Mouse (Mus musculus) embryonic facial prominence, embryonic 15.5 days (tissue): Measurements from ENCODE around the gene Mrpl18. TPM values are rescaled to one million over a fixed set of nuclear protein-coding genes. Genes with fewer than 3 reads are reported as not detected.
"Not testable (repeated sequence)": the region's sequence is repeated elsewhere in the genome, so short reads cannot be mapped to it uniquely, and the experiment has no call there.

Source experiments
- ATAC-seq: fragments of 200-750 bp; cut with Nextera tagmentation; 2 replicates; pipeline ENCODE4 v1.8.0; 2017; ENCODE audit warnings: low read depth, moderate TSS enrichment; ENCODE audit not compliant: insufficient number of reproducible peaks, low FRiP score, low TSS enrichment
- H3K27ac ChIP-seq: fragments of 300-500 bp; sonication (generic); replicated peaks from 2 replicates; pipeline ENCODE4 v1.5.1; 2015; ENCODE audit warnings: mild to moderate bottlenecking, inconsistent platforms
- H3K27me3 ChIP-seq: fragments of 300-500 bp; sonication (generic); 2 replicates; pipeline ENCODE4 v1.6.1; 2015; ENCODE audit warnings: inconsistent platforms
- H3K36me3 ChIP-seq: fragments of 300-500 bp; sonication (generic); 2 replicates; pipeline ENCODE4 v1.6.1; 2015; ENCODE audit warnings: mild to moderate bottlenecking, inconsistent platforms
- H3K4me1 ChIP-seq: fragments of 300-500 bp; sonication (generic); 2 replicates; pipeline ENCODE4 v1.6.1; 2015; ENCODE audit warnings: inconsistent platforms
- H3K4me2 ChIP-seq: fragments of 300-500 bp; sonication (generic); replicated peaks from 2 replicates; pipeline ENCODE4 v1.6.1; 2015; ENCODE audit warnings: mild to moderate bottlenecking, inconsistent platforms
- H3K4me3 ChIP-seq: fragments of 300-500 bp; sonication (generic); replicated peaks from 2 replicates; pipeline ENCODE4 v1.5.1; 2015; ENCODE audit warnings: mild to moderate bottlenecking, inconsistent platforms
- H3K9ac ChIP-seq: fragments of 300-500 bp; sonication (generic); 2 replicates; pipeline ENCODE4 v1.6.1; 2015; ENCODE audit warnings: inconsistent platforms
- H3K9me3 ChIP-seq: fragments of 300-500 bp; sonication (generic); replicated peaks from 2 replicates; pipeline ENCODE4 v1.6.1; 2016; ENCODE audit warnings: inconsistent platforms
- WGBS: fragments of 180-500 bp; shearing (Covaris S2); methylation state at CpG from one replicate; pipeline ENCODE4 v1.1.7; 2015; 5-methylcytosine and 5-hydroxymethylcytosine counted together
- polyA plus RNA-seq: library from polyadenylated mRNA; unstranded; fragments of >200 nt; fragmentation: Nextera tagmentation; extraction: Ambion mirVana; gene quantifications from 2 replicates; pipeline ENCODE4 v1.2.1, GENCODE M21; 2015

The Mrpl18 gene
- polyA plus RNA-seq, 1 experiment from 2014 or later: 135 TPM

- no peak overlapping the region for H3K4me2 ChIP-seq
- ATAC-seq: no peak
- no peaks in the 10 kb centered on the region for H3K9me3 ChIP-seq
- no peak overlapping the region for H3K27ac ChIP-seq
- no peaks in the 10 kb centered on the region for H3K27me3 ChIP-seq
- peaks cover 6% of the 10 kb centered on the region for H3K36me3 ChIP-seq
- no peak overlapping the region for H3K9ac ChIP-seq
- H3K4me1 ChIP-seq: peaks cover 11% of the 10 kb centered on the region
- 44% methylated on average over 2 of the region's 2 CpGs for WGBS
- no peak overlapping the region for H3K4me3 ChIP-seq
Observed at GRCm38 (mm10) chr17:12938077-12938476, 21.9 kb upstream of the Mrpl18 start.

DNA sequence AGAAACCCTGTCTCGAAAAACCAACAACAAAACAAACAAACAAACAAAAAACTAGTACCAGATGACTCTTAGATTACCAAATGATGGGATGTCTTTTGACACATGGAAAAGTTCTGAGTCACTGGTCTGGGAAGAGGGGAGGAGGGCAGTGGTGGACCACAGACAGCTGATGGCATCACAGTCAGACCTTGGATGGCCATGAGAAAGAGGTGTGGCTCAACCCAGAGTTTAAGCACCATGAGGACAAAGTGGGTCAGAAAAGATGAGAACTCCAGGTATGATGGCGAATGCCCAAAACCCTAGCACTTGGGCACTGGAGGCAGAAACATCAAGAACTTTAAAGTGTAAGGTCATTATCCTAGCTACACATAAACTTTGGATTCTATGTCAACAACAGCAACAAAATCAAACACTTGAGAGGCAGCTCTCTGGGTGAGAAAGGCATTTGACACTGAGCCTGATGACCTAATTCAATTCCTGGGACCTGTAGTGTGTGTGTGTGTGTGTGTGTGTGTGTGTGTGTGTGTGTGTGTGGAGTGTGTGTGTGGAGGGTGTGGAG is 21.3 kb upstream of the Mrpl18 start:
- Histone ChIP-seq H3K4me2 (no peak overlapping the region), H3K36me3 (0 out of 2 replicates have a peak, but pooled peaks cover under 1% of the 10 kb centered on the region), H3K27ac (no peak overlapping the region), H3K9ac (no peak overlapping the region), H3K27me3 (no peaks in the 10 kb centered on the region), H3K4me1 (peaks cover 11% of the 10 kb centered on the region), H3K9me3 (no peaks in the 10 kb centered on the region), H3K4me3 (no peak overlapping the region)
- 81% methylated on average over 2 of the region's 2 CpGs for WGBS
- no peak for ATAC-seq

- H3K27me3 ChIP-seq: no peaks in the 10 kb centered on the region
- no peak overlapping the region for H3K4me2 ChIP-seq
- no peak for ATAC-seq
- H3K36me3 ChIP-seq: no peaks in the 10 kb centered on the region
- no peaks in the 10 kb centered on the region for H3K9me3 ChIP-seq
- WGBS: 57% methylated on average over 4 of the region's 4 CpGs
- no peak overlapping the region for H3K4me3 ChIP-seq
- H3K9ac ChIP-seq: no peak overlapping the region
- H3K27ac ChIP-seq: no peak overlapping the region
- peaks cover 7% of the 10 kb centered on the region for H3K4me1 ChIP-seq
Observed at GRCm38 (mm10) chr17:12935719-12936118, 19.6 kb upstream of the Mrpl18 start.

- not testable (repeated sequence) for H3K27me3 ChIP-seq, H3K4me1 ChIP-seq, H3K9ac ChIP-seq, H3K4me2 ChIP-seq, H3K36me3 ChIP-seq, ATAC-seq, H3K9me3 ChIP-seq, H3K4me3 ChIP-seq, H3K27ac ChIP-seq
- 86% methylated on average over 5 of the region's 5 CpGs for WGBS
Observed at GRCm38 (mm10) chr17:12931576-12931975, 15.4 kb upstream of the Mrpl18 start.

- H3K4me3 ChIP-seq: no peak overlapping the region
- no peak for ATAC-seq
- H3K9me3 ChIP-seq: no peaks in the 10 kb centered on the region
- WGBS: 86% methylated on average over 8 of the region's 8 CpGs
- no peak overlapping the region for H3K4me2 ChIP-seq
- H3K27ac ChIP-seq: no peak overlapping the region
- H3K4me1 ChIP-seq: no peaks in the 10 kb centered on the region
- no peaks in the 10 kb centered on the region for H3K27me3 ChIP-seq
- no peak overlapping the region for H3K9ac ChIP-seq
- peaks cover 50% of the 10 kb centered on the region for H3K36me3 ChIP-seq
Observed at GRCm38 (mm10) chr17:12925703-12926180, 9.6 kb upstream of the Mrpl18 start.

DNA sequence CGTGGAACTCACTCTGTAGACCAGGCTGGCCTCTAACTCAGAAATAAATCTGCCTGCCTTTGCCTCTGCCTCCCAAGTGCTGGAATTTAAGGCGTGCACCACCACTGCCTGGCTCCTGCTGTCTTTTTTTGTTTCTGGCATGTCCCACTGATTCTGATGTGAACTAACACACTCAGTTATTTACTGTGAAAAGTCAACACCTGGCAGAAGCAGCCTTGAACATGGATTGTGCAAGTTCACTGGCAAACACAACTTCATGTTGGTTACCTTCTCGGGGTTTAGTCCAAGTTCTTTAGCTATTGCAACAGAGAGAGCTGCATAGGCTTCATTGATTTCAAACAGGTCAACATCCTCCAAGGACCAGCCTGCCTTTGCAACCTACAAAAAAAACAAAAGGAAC is 8.9 kb upstream of the Mrpl18 start:
- Histone ChIP-seq H3K4me3 (no peak overlapping the region), H3K27ac (no peak overlapping the region), H3K9ac (no peak overlapping the region), H3K27me3 (no peaks in the 10 kb centered on the region), H3K4me1 (no peaks in the 10 kb centered on the region), H3K36me3 (peaks cover 57% of the 10 kb centered on the region), H3K9me3 (no peaks in the 10 kb centered on the region), H3K4me2 (no peak overlapping the region)
- 92% methylated on average over 3 of the region's 3 CpGs for WGBS
- no peak for ATAC-seq

DNA sequence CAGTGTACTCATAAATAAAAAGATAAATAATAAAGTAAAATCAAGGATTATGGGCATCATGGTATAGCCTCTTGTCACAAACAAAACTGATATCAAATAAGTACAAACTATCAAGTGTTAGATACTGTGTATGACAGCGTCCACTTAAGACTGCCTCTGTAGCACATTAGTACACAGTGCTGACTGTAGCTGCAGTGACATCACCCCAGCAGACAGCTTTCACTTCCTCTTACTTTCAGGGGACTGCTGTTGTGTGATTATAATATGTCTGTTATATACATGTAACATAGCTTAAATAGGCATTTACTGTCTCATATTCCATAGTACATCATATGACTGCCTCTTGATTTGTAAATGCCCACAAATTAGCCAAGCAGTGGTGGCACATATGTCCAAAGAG is 4.9 kb upstream of the Mrpl18 start:
- Histone ChIP-seq H3K4me2 (no peak overlapping the region), H3K27me3 (no peaks in the 10 kb centered on the region), H3K27ac (no peak overlapping the region), H3K4me1 (0 out of 2 replicates have a peak, but pooled peaks cover 3% of the 10 kb centered on the region), H3K36me3 (peaks cover 67% of the 10 kb centered on the region), H3K9ac (no peak overlapping the region), H3K9me3 (no peaks in the 10 kb centered on the region), H3K4me3 (no peak overlapping the region)
- ATAC-seq: no peak
- 97% methylated on average over 1 of the region's 1 CpGs for WGBS

DNA sequence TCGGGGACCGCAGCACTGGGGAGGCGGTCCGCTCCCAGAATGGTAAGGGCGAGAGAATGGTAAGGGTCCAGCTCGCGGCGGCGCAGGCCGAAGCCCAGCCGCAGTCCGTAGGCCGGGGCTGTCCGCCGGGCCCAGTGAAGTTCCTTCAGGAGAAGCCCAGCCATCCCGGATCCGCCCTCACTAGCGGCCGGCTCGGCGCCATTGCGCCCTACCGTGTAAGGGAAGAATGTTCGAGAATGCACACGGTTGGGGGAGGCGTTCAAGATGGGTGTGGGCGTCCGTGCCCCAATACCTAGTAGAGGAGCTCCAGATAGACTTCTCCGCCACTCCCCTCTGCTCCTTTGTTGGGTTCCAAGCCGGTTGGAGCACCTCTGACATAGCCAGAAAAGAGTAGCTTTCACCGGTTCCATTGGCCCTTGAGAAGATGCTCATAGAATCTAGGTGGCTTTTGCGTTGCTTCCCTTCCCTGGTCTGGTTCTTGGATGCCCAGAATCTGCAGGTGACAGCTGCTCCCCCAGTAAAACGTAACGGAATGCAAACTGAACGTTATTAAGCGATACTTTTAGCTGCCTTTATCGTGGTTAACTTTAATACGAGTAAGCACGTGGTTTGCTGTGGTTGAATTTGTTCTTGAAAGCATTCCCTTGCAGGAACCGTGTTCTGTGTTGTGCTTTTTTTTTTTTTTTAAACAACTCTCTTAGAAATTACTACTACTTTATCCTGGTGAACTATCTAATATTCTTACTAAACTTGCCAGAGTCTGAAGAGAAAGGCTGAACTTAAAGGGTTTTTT is 639 bp upstream of the Mrpl18 start:
- Histone ChIP-seq H3K4me3 (peak overlapping the region; percentile 93), H3K4me2 (peak overlapping the region; percentile 63), H3K27ac (peak overlapping the region; percentile 91), H3K4me1 (0 out of 2 replicates have a peak, but pooled peaks cover 3% of the 10 kb centered on the region), H3K27me3 (no peaks in the 10 kb centered on the region), H3K9ac (peak overlapping the region; percentile 96), H3K36me3 (peaks cover 49% of the 10 kb centered on the region), H3K9me3 (no peaks in the 10 kb centered on the region)
- peak; percentile 56 for ATAC-seq
- under 1% methylated on average over 40 of the region's 40 CpGs for WGBS

GRCm38 (mm10) chr17:12915488-12915880 is 661 bp downstream of the Mrpl18 start, which contains the start of gene Tcp1:
Tcp1 (plus strand) TSS chr17:12915701.
- peak within 1 kb of the TSS; percentile 91 for H3K27ac ChIP-seq
- under 1% methylated on average over 18 of the region's 18 CpGs for WGBS
- no peaks in the 10 kb centered on the region for H3K9me3 ChIP-seq
- H3K27me3 ChIP-seq: no peaks in the 10 kb centered on the region
- no peak for ATAC-seq
- peak within 1 kb of the TSS; percentile 96 for H3K9ac ChIP-seq
- peak within 1 kb of the TSS; percentile 83 for H3K4me2 ChIP-seq
- H3K4me1 ChIP-seq: 0 out of 2 replicates have a peak, but pooled peaks cover 3% of the 10 kb centered on the region
- H3K4me3 ChIP-seq: peak within 1 kb of the TSS; percentile 93
- H3K36me3 ChIP-seq: peaks cover 52% of the 10 kb centered on the region

DNA sequence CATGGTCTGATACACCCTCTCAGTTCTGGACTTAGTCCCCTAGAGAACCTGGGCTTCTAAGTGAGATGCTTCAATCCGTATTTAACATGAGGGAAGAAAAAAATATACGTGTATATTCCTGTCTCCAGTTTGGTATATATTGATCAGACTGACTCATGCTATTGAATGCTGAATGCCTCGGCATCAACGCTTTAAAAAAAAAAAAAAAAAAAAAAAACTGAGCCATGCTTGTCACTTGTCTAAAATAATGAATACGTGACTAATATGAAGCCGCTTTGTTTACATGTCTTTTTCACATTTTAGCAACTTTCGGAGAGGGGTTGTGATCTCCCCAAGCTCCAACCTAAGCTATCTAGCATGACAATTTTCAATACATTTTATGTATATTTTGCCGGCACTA is 5.8 kb downstream of the Mrpl18 start:
- 89% methylated on average over 8 of the region's 8 CpGs for WGBS

DNA sequence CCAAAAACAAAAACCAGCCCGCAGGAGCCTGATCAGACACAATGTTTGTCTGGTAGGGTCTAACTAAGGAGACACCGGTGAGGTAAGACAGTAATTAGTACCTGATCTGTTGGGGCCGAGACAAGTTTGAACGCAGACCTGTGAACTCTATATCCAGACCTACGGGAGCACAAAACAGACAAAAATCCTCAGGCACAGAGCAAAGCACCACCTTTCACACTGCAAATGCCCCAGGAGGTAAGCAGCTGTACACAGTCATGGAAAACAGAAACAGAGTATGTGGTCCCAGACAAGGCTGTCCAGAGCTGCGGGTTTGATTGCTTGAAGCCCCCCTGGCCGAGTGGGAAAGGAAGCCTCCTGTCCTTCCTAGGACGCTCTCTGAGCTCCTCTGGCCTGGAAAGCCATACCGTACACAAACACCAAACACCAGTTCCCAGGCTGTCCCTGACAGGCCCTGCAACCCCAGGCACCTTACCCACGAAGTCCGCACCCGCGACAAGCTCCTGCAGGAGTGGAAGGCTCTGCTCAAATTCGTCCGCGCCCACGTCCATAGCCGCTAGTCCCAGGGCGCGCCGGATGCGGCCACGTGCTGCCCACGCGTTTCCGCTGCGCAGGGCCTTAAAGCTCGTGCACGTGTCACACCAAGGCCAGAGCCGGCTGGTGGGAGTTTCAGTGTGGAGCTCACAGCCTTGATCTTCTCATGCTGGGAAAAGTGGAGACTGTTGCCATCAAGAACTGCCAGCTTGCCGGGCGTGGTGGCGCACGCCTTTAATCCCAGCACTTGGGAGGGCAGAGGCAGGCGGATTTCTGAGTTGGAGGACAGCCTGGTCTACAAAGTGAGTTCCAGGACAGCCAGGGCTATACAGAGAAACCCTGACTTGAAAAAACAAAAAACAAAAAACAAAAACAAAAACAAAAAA is 6.5 kb downstream of the Mrpl18 start, which contains the start of gene Pnldc1:
Pnldc1 (minus strand) TSS at position 870 of the 920 bp plus-strand sequence.
- Histone ChIP-seq H3K4me2 (no peak within 1 kb of the TSS), H3K9ac (no peak within 1 kb of the TSS), H3K27ac (no peak within 1 kb of the TSS), H3K9me3 (no peaks in the 10 kb centered on the region), H3K4me1 (no peaks in the 10 kb centered on the region), H3K36me3 (peaks cover 47% of the 10 kb centered on the region), H3K4me3 (no peak within 1 kb of the TSS), H3K27me3 (no peaks in the 10 kb centered on the region)
- 77% methylated on average over 35 of the region's 35 CpGs for WGBS
- no peak for ATAC-seq

More for the DNA sequence above, 5.8 kb downstream of the Mrpl18 start:
- H3K4me2 ChIP-seq: no peak overlapping the region
- no peaks in the 10 kb centered on the region for H3K9me3 ChIP-seq
- no peaks in the 10 kb centered on the region for H3K4me1 ChIP-seq
- no peak for ATAC-seq
- H3K27me3 ChIP-seq: no peaks in the 10 kb centered on the region
- H3K27ac ChIP-seq: no peak overlapping the region
- H3K36me3 ChIP-seq: peaks cover 41% of the 10 kb centered on the region
- H3K9ac ChIP-seq: no peak overlapping the region
- no peak overlapping the region for H3K4me3 ChIP-seq
